Mouse (Mus musculus): Measurements from ENCODE around the gene Whamm. TPM values are rescaled to one million over a fixed set of nuclear protein-coding genes. Genes with fewer than 3 reads are reported as not detected.

Gene Whamm
- polyA plus RNA-seq, 1 experiment from 2014 or later = 5.2 TPM

DNA sequence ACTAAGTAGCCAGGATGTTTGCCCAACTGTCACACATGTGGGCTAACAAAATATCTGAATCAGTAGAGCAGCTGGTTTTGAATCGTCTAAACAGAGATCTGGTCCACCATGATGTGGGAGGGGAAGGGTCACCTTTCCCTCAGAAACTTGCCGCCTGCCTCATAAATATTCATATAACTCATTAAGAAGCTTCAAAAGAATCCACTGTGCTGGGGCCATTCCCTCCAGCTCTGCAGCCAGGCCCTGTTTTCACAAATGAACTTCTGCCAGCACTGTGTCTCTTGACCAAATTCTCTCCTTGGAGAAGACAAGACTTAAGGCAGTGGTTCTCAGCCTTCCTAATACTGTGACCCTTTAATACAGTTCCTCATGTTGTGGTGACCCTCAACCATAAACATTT lies 31.5 kb upstream of the Whamm start:
- no peak overlapping the region for H3K27ac ChIP-seq (replicated peaks; ENCODE audit: low read depth, low read length)
- ATAC-seq (replicated peaks; ENCODE audit: insufficient number of reproducible peaks, low FRiP score, low TSS enrichment, low read depth) = no peak

GRCm38 (mm10) chr7:81540999-81541398 lies 30.1 kb upstream of the Whamm start:
- Histone ChIP-seq H3K27me3 (ENCODE audit: control insufficient read depth, insufficient read depth, low read length) (no peaks in the 10 kb centered on the region), H3K9ac (replicated peaks; ENCODE audit: low read length) (no peak overlapping the region), H3K4me1 (ENCODE audit: control insufficient read depth, insufficient read depth, low read length) (no peaks in the 10 kb centered on the region), H3K36me3 (replicated peaks; ENCODE audit: control insufficient read depth, insufficient read depth, low read depth, low read length) (no peaks in the 10 kb centered on the region), H3K9me3 (replicated peaks; ENCODE audit: control insufficient read depth, low read length) (no peaks in the 10 kb centered on the region), H3K4me2 (ENCODE audit: low read depth, low read length) (no peak overlapping the region), H3K27ac (replicated peaks; ENCODE audit: low read depth, low read length) (no peak overlapping the region), H3K4me3 (ENCODE audit: low read depth, low read length) (no peak overlapping the region)
- WGBS = 60% methylated on average over 1 of the region's 1 CpGs
- no peak for ATAC-seq (replicated peaks; ENCODE audit: insufficient number of reproducible peaks, low FRiP score, low TSS enrichment, low read depth)
- DNase-seq (ENCODE audit: low spot score) = no peak

More for the DNA sequence above, 31.5 kb upstream of the Whamm start:
- Histone ChIP-seq H3K4me1 (ENCODE audit: control insufficient read depth, insufficient read depth, low read length) (no peaks in the 10 kb centered on the region), H3K9ac (replicated peaks; ENCODE audit: low read length) (no peak overlapping the region), H3K9me3 (replicated peaks; ENCODE audit: control insufficient read depth, low read length) (no peaks in the 10 kb centered on the region), H3K4me3 (ENCODE audit: low read depth, low read length) (no peak overlapping the region), H3K27me3 (ENCODE audit: control insufficient read depth, insufficient read depth, low read length) (no peaks in the 10 kb centered on the region), H3K4me2 (ENCODE audit: low read depth, low read length) (no peak overlapping the region), H3K36me3 (replicated peaks; ENCODE audit: control insufficient read depth, insufficient read depth, low read depth, low read length) (no peaks in the 10 kb centered on the region)
- DNase-seq (ENCODE audit: low spot score) = no peak
- 20% methylated on average over 2 of the region's 2 CpGs for WGBS

- no peak overlapping the region for H3K27ac ChIP-seq (replicated peaks; ENCODE audit: low read depth, low read length)
- H3K27me3 ChIP-seq (ENCODE audit: control insufficient read depth, insufficient read depth, low read length) = no peaks in the 10 kb centered on the region
- no peaks in the 10 kb centered on the region for H3K4me1 ChIP-seq (ENCODE audit: control insufficient read depth, insufficient read depth, low read length)
- ATAC-seq (replicated peaks; ENCODE audit: insufficient number of reproducible peaks, low FRiP score, low TSS enrichment, low read depth) (no peak), DNase-seq (ENCODE audit: low spot score) (no peak)
- WGBS = 82% methylated on average over 7 of the region's 7 CpGs
- H3K9me3 ChIP-seq (replicated peaks; ENCODE audit: control insufficient read depth, low read length) = no peaks in the 10 kb centered on the region
- no peak overlapping the region for H3K4me3 ChIP-seq (ENCODE audit: low read depth, low read length)
- no peak overlapping the region for H3K9ac ChIP-seq (replicated peaks; ENCODE audit: low read length)
- H3K4me2 ChIP-seq (ENCODE audit: low read depth, low read length) = no peak overlapping the region
- no peaks in the 10 kb centered on the region for H3K36me3 ChIP-seq (replicated peaks; ENCODE audit: control insufficient read depth, insufficient read depth, low read depth, low read length)
These were observed 29.0 kb upstream of the Whamm start for GRCm38 (mm10) chr7:81541924-81542524.

- Histone ChIP-seq H3K27me3 (ENCODE audit: control insufficient read depth, insufficient read depth, low read length) (no peaks in the 10 kb centered on the region), H3K36me3 (replicated peaks; ENCODE audit: control insufficient read depth, insufficient read depth, low read depth, low read length) (no peaks in the 10 kb centered on the region), H3K4me3 (ENCODE audit: low read depth, low read length) (no peak overlapping the region), H3K9me3 (replicated peaks; ENCODE audit: control insufficient read depth, low read length) (no peaks in the 10 kb centered on the region), H3K9ac (replicated peaks; ENCODE audit: low read length) (no peak overlapping the region), H3K4me2 (ENCODE audit: low read depth, low read length) (no peak overlapping the region), H3K4me1 (ENCODE audit: control insufficient read depth, insufficient read depth, low read length) (no peaks in the 10 kb centered on the region), H3K27ac (replicated peaks; ENCODE audit: low read depth, low read length) (no peak overlapping the region)
- no peak for ATAC-seq (replicated peaks; ENCODE audit: insufficient number of reproducible peaks, low FRiP score, low TSS enrichment, low read depth)
- no peak for DNase-seq (ENCODE audit: low spot score)
- WGBS = 87% methylated on average over 8 of the region's 8 CpGs
These were observed 28.1 kb upstream of the Whamm start for GRCm38 (mm10) chr7:81542934-81543333.

DNA sequence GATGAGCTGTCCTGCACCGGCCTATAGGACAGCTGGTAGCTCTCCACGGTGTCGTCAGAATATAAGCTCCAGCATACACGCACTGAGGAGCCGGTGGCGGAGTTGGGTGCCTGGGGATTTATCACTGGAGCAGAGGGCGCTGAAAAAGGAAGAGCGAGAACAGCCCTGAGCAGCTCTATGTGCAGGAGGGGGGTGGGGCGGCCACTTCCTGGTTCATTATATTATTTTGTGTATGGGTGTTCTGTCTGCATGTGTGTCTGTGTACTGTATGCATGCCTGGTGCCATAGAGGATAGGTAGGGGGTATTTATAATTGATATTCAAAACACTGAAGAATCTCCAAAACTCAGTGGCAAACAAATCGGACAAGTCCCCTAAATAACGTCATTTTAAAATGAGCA lies 22.2 kb upstream of the Whamm start:
- no peaks in the 10 kb centered on the region for H3K36me3 ChIP-seq (replicated peaks; ENCODE audit: control insufficient read depth, insufficient read depth, low read depth, low read length)
- H3K9ac ChIP-seq (replicated peaks; ENCODE audit: low read length) = no peak overlapping the region
- no peaks in the 10 kb centered on the region for H3K27me3 ChIP-seq (ENCODE audit: control insufficient read depth, insufficient read depth, low read length)
- H3K4me2 ChIP-seq (ENCODE audit: low read depth, low read length) = no peak overlapping the region
- H3K27ac ChIP-seq (replicated peaks; ENCODE audit: low read depth, low read length) = no peak overlapping the region
- H3K4me3 ChIP-seq (ENCODE audit: low read depth, low read length) = no peak overlapping the region
- DNase-seq (ENCODE audit: low spot score) (no peak), ATAC-seq (replicated peaks; ENCODE audit: insufficient number of reproducible peaks, low FRiP score, low TSS enrichment, low read depth) (no peak)
- WGBS = 71% methylated on average over 11 of the region's 11 CpGs
- no peaks in the 10 kb centered on the region for H3K4me1 ChIP-seq (ENCODE audit: control insufficient read depth, insufficient read depth, low read length)
- no peaks in the 10 kb centered on the region for H3K9me3 ChIP-seq (replicated peaks; ENCODE audit: control insufficient read depth, low read length)

DNA sequence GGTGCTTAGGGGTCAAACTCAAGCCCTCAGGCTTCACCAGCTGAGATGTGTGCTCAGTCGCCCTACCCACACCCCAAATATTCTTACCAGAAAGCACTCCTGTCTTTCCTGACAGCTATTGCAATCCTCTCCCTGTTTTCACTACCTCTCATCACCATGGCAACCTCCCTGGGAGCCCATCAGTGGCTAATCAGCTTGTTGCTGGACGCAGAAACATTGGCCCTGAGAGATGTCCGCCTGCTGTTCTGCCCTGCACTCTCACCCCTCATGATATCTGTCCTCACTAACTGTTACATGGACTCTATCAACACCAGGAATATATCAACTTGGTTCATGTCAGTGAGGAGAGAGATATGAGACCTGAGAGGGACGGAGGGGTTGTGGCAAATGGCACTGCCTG lies 17.5 kb upstream of the Whamm start:
- 63% methylated on average over 4 of the region's 4 CpGs for WGBS
- no peak overlapping the region for H3K9ac ChIP-seq (replicated peaks; ENCODE audit: low read length)
- no peak for ATAC-seq (replicated peaks; ENCODE audit: insufficient number of reproducible peaks, low FRiP score, low TSS enrichment, low read depth)
- no peaks in the 10 kb centered on the region for H3K4me1 ChIP-seq (ENCODE audit: control insufficient read depth, insufficient read depth, low read length)
- no peak overlapping the region for H3K4me3 ChIP-seq (ENCODE audit: low read depth, low read length)
- H3K9me3 ChIP-seq (replicated peaks; ENCODE audit: control insufficient read depth, low read length) = no peaks in the 10 kb centered on the region
- no peak for DNase-seq (ENCODE audit: low spot score)
- H3K4me2 ChIP-seq (ENCODE audit: low read depth, low read length) = no peak overlapping the region
- H3K27ac ChIP-seq (replicated peaks; ENCODE audit: low read depth, low read length) = no peak overlapping the region
- H3K27me3 ChIP-seq (ENCODE audit: control insufficient read depth, insufficient read depth, low read length) = no peaks in the 10 kb centered on the region
- H3K36me3 ChIP-seq (replicated peaks; ENCODE audit: control insufficient read depth, insufficient read depth, low read depth, low read length) = no peaks in the 10 kb centered on the region

DNA sequence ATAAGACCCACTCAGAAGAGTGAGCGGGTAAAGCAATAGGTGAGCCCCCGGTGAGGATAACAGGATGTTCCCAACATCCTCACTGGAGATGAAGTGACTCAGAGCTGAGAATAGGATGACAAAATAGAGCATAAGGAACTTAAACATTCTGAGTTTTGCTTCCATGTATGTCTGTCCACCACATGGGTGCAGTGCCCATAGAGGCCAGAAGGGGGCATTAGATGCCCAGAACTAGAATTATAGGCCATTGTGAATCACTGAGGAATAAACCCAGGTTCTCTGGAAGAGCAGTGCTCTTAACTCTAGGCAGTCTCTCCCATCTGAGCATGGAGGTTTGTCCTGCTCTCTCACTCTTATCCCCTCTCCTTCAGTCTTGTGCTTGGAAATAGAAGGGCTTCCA lies 16.7 kb upstream of the Whamm start:
- no peaks in the 10 kb centered on the region for H3K36me3 ChIP-seq (replicated peaks; ENCODE audit: control insufficient read depth, insufficient read depth, low read depth, low read length)
- ATAC-seq (replicated peaks; ENCODE audit: insufficient number of reproducible peaks, low FRiP score, low TSS enrichment, low read depth) = no peak
- no peak overlapping the region for H3K27ac ChIP-seq (replicated peaks; ENCODE audit: low read depth, low read length)
- no peaks in the 10 kb centered on the region for H3K9me3 ChIP-seq (replicated peaks; ENCODE audit: control insufficient read depth, low read length)
- no peak overlapping the region for H3K9ac ChIP-seq (replicated peaks; ENCODE audit: low read length)
- no peaks in the 10 kb centered on the region for H3K4me1 ChIP-seq (ENCODE audit: control insufficient read depth, insufficient read depth, low read length)
- H3K4me2 ChIP-seq (ENCODE audit: low read depth, low read length) = no peak overlapping the region
- WGBS = 78% methylated on average over 2 of the region's 2 CpGs
- H3K27me3 ChIP-seq (ENCODE audit: control insufficient read depth, insufficient read depth, low read length) = no peaks in the 10 kb centered on the region
- peak; percentile 62 for DNase-seq (ENCODE audit: low spot score)
- no peak overlapping the region for H3K4me3 ChIP-seq (ENCODE audit: low read depth, low read length)

DNA sequence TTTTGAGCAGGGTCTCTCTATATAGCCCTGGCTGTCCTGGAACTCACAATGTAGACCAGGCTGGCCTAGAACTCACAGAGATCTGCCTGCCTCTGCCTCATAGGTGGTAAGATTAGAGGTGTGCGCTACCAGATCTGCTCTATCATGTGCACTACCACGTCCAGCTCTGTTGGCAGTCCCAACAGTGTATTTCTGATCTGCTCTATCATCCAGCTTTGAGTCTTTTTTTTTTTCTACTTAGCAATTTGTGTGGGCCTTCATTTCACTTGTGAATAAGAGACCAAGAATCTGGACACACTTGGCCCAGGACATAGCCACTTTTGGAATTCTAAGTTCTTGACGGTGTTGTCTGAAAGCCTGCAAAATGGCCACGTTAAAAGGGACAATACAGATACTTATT lies 14.2 kb upstream of the Whamm start:
- ATAC-seq (replicated peaks; ENCODE audit: insufficient number of reproducible peaks, low FRiP score, low TSS enrichment, low read depth) (no peak), DNase-seq (ENCODE audit: low spot score) (no peak)
- Histone ChIP-seq H3K9me3 (replicated peaks; ENCODE audit: control insufficient read depth, low read length) (no peaks in the 10 kb centered on the region), H3K4me3 (ENCODE audit: low read depth, low read length) (no peak overlapping the region), H3K9ac (replicated peaks; ENCODE audit: low read length) (no peak overlapping the region), H3K27me3 (ENCODE audit: control insufficient read depth, insufficient read depth, low read length) (no peaks in the 10 kb centered on the region), H3K36me3 (replicated peaks; ENCODE audit: control insufficient read depth, insufficient read depth, low read depth, low read length) (no peaks in the 10 kb centered on the region), H3K4me2 (ENCODE audit: low read depth, low read length) (no peak overlapping the region), H3K4me1 (ENCODE audit: control insufficient read depth, insufficient read depth, low read length) (no peaks in the 10 kb centered on the region), H3K27ac (replicated peaks; ENCODE audit: low read depth, low read length) (no peak overlapping the region)
- WGBS = 85% methylated on average over 4 of the region's 4 CpGs

Data from embryonic facial prominence, embryonic 11.5 days (tissue).